16 mouse cellular contexts compared by ENCODE assay signal in the genomic region with DNA sequence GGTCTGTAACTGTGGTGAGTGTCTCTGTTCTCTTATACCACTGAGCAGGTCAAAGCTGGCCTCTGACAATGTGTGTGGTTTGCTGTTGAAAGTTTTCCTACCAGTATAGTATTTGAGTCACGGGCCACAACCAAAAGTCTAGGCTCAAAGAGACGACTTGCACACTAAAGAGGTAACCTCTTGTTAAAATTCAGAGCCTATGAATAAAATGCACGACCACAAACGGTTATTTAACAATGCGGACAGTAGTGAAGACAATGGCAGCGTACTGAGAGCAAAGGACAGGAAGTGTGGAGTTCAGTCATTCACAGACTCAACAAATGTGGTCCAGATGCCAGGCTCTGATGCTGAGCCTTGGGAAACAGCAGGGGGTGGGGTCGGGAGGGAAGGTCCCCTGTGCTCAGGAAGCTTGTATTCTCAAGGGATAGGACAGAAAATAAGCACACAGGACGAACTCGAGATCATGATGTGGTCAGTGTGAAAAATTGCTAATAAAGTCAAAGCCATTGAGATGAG.
DNase-seq lines count a peak whose midpoint lies in the region; ATAC-seq lines count a peak whose summit lies in the region.
"Had no signal": no experiment of that assay in that cellular context is flagged by ENCODE, and none has a peak within 500 bp of the region (broad histone marks: within the 10 kb centered on the region; RNA-seq: fewer than 3 reads in every experiment).

No protein-coding gene starts in this region.

- H3K4me3 ChIP-seq in hindbrain, embryonic 14.5 days (replicated peaks; ENCODE audit: low read length), result no peak overlapping the region
- H3K4me3 ChIP-seq in hindbrain, embryonic 12.5 days, result no peak overlapping the region
- no peak overlapping the region for H3K4me3 ChIP-seq in limb, embryonic 10.5 days
- H3K4me3 ChIP-seq: liver, embryonic 15.5 days; midbrain, embryonic 10.5 days had no signal

- no peaks in the 10 kb centered on the region for H3K36me3 ChIP-seq in hindbrain, embryonic 14.5 days (replicated peaks; ENCODE audit: control insufficient read depth, insufficient read depth)
- H3K36me3 ChIP-seq in hindbrain, embryonic 12.5 days, result no peaks in the 10 kb centered on the region
- no peaks in the 10 kb centered on the region for H3K36me3 ChIP-seq in limb, embryonic 10.5 days
- H3K36me3 ChIP-seq: liver, embryonic 15.5 days; midbrain, embryonic 10.5 days had no signal

- H3K9ac ChIP-seq in hindbrain, embryonic 14.5 days, result no peak overlapping the region
- no peak overlapping the region for H3K9ac ChIP-seq in hindbrain, embryonic 12.5 days
- H3K9ac ChIP-seq: forebrain, postnatal 0 days; liver, embryonic 15.5 days had no signal

- 34% methylated on average over 9 of the region's 9 CpGs for WGBS in hindbrain, embryonic 14.5 days
- 31% methylated on average over 9 of the region's 9 CpGs for WGBS in hindbrain, embryonic 12.5 days
- 45% methylated on average over 9 of the region's 9 CpGs for WGBS in limb, embryonic 10.5 days

- no peak for ATAC-seq in hindbrain, embryonic 14.5 days (ENCODE audit: low FRiP score)
- ATAC-seq in hindbrain, embryonic 12.5 days (ENCODE audit: low FRiP score), result no peak
- ATAC-seq: forebrain, postnatal 0 days; hindbrain, embryonic 16.5 days had no signal

- 0 out of 2 replicates have a peak overlapping the region, but pooled peaks have one; percentile 43 for H3K27ac ChIP-seq in hindbrain, embryonic 14.5 days
- H3K27ac ChIP-seq in hindbrain, embryonic 12.5 days, result no peak overlapping the region
- H3K27ac ChIP-seq in limb, embryonic 10.5 days, result peak overlapping the region; percentile 59
- H3K27ac ChIP-seq: liver, embryonic 15.5 days; midbrain, embryonic 10.5 days; stomach, postnatal 0 days had no signal

- H3K9me3 ChIP-seq in hindbrain, embryonic 14.5 days (ENCODE audit: control insufficient read depth, low read length), result no peaks in the 10 kb centered on the region
- no peaks in the 10 kb centered on the region; the same call in 1 of the 2 replicates for H3K9me3 ChIP-seq in hindbrain, embryonic 12.5 days (replicated peaks)
- no peaks in the 10 kb centered on the region for H3K9me3 ChIP-seq in limb, embryonic 10.5 days (replicated peaks)
- H3K9me3 ChIP-seq: liver, embryonic 15.5 days; midbrain, embryonic 10.5 days had no signal

- no peak overlapping the region for H3K4me2 ChIP-seq in hindbrain, embryonic 14.5 days (replicated peaks)
- no peak overlapping the region for H3K4me2 ChIP-seq in hindbrain, embryonic 12.5 days (replicated peaks)

- 0 out of 2 replicates have a peak, but pooled peaks cover 6% of the 10 kb centered on the region for H3K4me1 ChIP-seq in hindbrain, embryonic 14.5 days (replicated peaks; ENCODE audit: control insufficient read depth, insufficient read depth, low read length)
- H3K4me1 ChIP-seq in hindbrain, embryonic 12.5 days, result peaks cover 13% of the 10 kb centered on the region
- H3K4me1 ChIP-seq in limb, embryonic 10.5 days, result peaks cover 55% of the 10 kb centered on the region

- H3K27me3 ChIP-seq in hindbrain, embryonic 14.5 days (ENCODE audit: control insufficient read depth, insufficient read depth, low read length), result no peaks in the 10 kb centered on the region
- no peaks in the 10 kb centered on the region for H3K27me3 ChIP-seq in hindbrain, embryonic 12.5 days
- no peaks in the 10 kb centered on the region for H3K27me3 ChIP-seq in limb, embryonic 10.5 days (ENCODE audit: low read depth, poor library complexity, severe bottlenecking)

- peak; percentile 35 for DNase-seq in embryo, embryonic 10 days (ENCODE audit: low spot score)
- no peak for DNase-seq in embryo, embryonic 9.5 days (ENCODE audit: extremely low spot score)
- no peak for DNase-seq in hindbrain, embryonic 14.5 days (ENCODE audit: low spot score)
- peak; percentile 80 for DNase-seq in ZHBTc4 (ENCODE audit: low read depth, low spot score)
- peak; percentile 43 for DNase-seq in limb, embryonic 10.5 days (ENCODE audit: low spot score)
- DNase-seq in kidney, adult 9 months, result no peak
- DNase-seq in gastrocnemius, postnatal 10 days, result no peak
- DNase-seq: cerebellum, adult 9-10 months; forebrain, postnatal 0 days; gastrocnemius, postnatal 25 days; thymus, postnatal 4 days had no signal

Comparison
In these comparisons a context has a peak if more than half of its experiments do, and no peak if none do; other contexts are left out.
1. DNase-seq: peak in embryo, embryonic 10 days (single experiment), ZHBTc4 (single experiment) and limb, embryonic 10.5 days (single experiment); none in embryo, embryonic 9.5 days (single experiment), hindbrain, embryonic 14.5 days (single experiment), kidney, adult 9 months (single experiment) and gastrocnemius, postnatal 10 days (single experiment).